Mouse (Mus musculus) kidney, embryonic 16.5 days (tissue): Measurements from ENCODE around the gene Mfsd11. TPM values are rescaled to one million over a fixed set of nuclear protein-coding genes. Genes with fewer than 3 reads are reported as not detected.
"Not testable (repeated sequence)": the region's sequence is repeated elsewhere in the genome, so short reads cannot be mapped to it uniquely, and the experiment has no call there.

Experiments
- ATAC-seq: fragments of 200-750 bp; cut with Nextera tagmentation; 2 replicates; pipeline ENCODE4 v1.8.0; 2017; ENCODE audit warnings: moderate TSS enrichment; ENCODE audit not compliant: low FRiP score, low TSS enrichment
- H3K27ac ChIP-seq: fragments of 300-500 bp; sonication (generic); 2 replicates; pipeline ENCODE4 v1.5.1; 2014; ENCODE audit warnings: low read length
- H3K27me3 ChIP-seq: fragments of 300-500 bp; sonication (generic); 2 replicates; pipeline ENCODE4 v1.6.1; 2014; ENCODE audit warnings: low read length, control low read depth, mixed read lengths; ENCODE audit not compliant: insufficient read depth
- H3K36me3 ChIP-seq: fragments of 300-500 bp; sonication (generic); 2 replicates; pipeline ENCODE4 v1.6.1; 2014; ENCODE audit warnings: low read length, control low read depth, mixed read lengths; ENCODE audit not compliant: insufficient read depth
- H3K4me1 ChIP-seq: fragments of 300-500 bp; sonication (generic); 2 replicates; pipeline ENCODE4 v1.6.1; 2014; ENCODE audit warnings: low read length, control low read depth, mixed read lengths; ENCODE audit not compliant: insufficient read depth
- H3K4me2 ChIP-seq: fragments of 300-500 bp; sonication (generic); replicated peaks from 2 replicates; pipeline ENCODE4 v1.6.1; 2014; ENCODE audit warnings: low read depth, low read length
- H3K4me3 ChIP-seq: fragments of 300-500 bp; sonication (generic); 2 replicates; pipeline ENCODE4 v1.5.1; 2014; ENCODE audit warnings: mild to moderate bottlenecking, low read length
- H3K9ac ChIP-seq: fragments of 300-500 bp; sonication (generic); replicated peaks from 2 replicates; pipeline ENCODE4 v1.6.1; 2014; ENCODE audit warnings: low read length
- H3K9me3 ChIP-seq: fragments of 300-500 bp; sonication (generic); 2 replicates; pipeline ENCODE4 v1.6.1; 2016; ENCODE audit warnings: low read length, control low read depth
- WGBS: fragments of 180-500 bp; shearing (Covaris S2); extraction: QIAGEN DNeasy Blood & Tissue Kit; methylation state at CpG from one replicate; pipeline ENCODE4 v1.1.7; 2014; 5-methylcytosine and 5-hydroxymethylcytosine counted together
- polyA plus RNA-seq: library from polyadenylated mRNA; unstranded; fragments of >200 nt; fragmentation: Nextera tagmentation; extraction: Ambion mirVana; gene quantifications from 2 replicates; pipeline ENCODE4 v1.2.1, GENCODE M21; 2015

Mfsd11 gene
- polyA plus RNA-seq, 1 experiment from 2014 or later: 38.8 TPM

GRCm38 (mm10) chr11:116899247-116899646, 47.0 kb downstream of the Mfsd11 start:
- H3K27ac ChIP-seq: no peak overlapping the region
- 0 out of 2 replicates have a peak, but pooled peaks cover 5% of the 10 kb centered on the region for H3K27me3 ChIP-seq
- no peak overlapping the region for H3K4me2 ChIP-seq
- no peak overlapping the region for H3K4me3 ChIP-seq
- no peaks in the 10 kb centered on the region for H3K4me1 ChIP-seq
- no peaks in the 10 kb centered on the region for H3K36me3 ChIP-seq
- WGBS: 93% methylated on average over 12 of the region's 12 CpGs
- H3K9me3 ChIP-seq: no peaks in the 10 kb centered on the region
- no peak overlapping the region for H3K9ac ChIP-seq
- no peak for ATAC-seq

- H3K9ac ChIP-seq, H3K4me2 ChIP-seq, H3K9me3 ChIP-seq, H3K36me3 ChIP-seq, H3K4me1 ChIP-seq, H3K27ac ChIP-seq, H3K4me3 ChIP-seq, ATAC-seq: not testable (repeated sequence)
- H3K27me3 ChIP-seq: peaks cover 17% of the 10 kb centered on the region; the same call in 1 of the 2 replicates
- WGBS: 91% methylated on average over 10 of the region's 10 CpGs
Observed at GRCm38 (mm10) chr11:116902588-116902987, 50.3 kb downstream of the Mfsd11 start.

GRCm38 (mm10) chr11:116905741-116906456, 53.7 kb downstream of the Mfsd11 start:
- under 1% methylated on average over 22 of the region's 23 CpGs for WGBS
- Histone ChIP-seq H3K4me3 (peak overlapping the region; percentile 34), H3K36me3 (no peaks in the 10 kb centered on the region), H3K9me3 (no peaks in the 10 kb centered on the region), H3K9ac (peak overlapping the region; percentile 50; the same call in 1 of the 2 replicates), H3K4me1 (peaks cover 4% of the 10 kb centered on the region; the same call in 1 of the 2 replicates), H3K27me3 (peaks cover 16% of the 10 kb centered on the region; the same call in 1 of the 2 replicates), H3K27ac (no peak overlapping the region), H3K4me2 (peak overlapping the region; percentile 61)
- peak; percentile 31; the same call in 1 of the 2 replicates for ATAC-seq

- WGBS: 47% methylated on average over 16 of the region's 16 CpGs
- no peaks in the 10 kb centered on the region for H3K9me3 ChIP-seq
- H3K27ac ChIP-seq: no peak overlapping the region
- 0 out of 2 replicates have a peak overlapping the region, but pooled peaks have one; percentile 10 for H3K4me2 ChIP-seq
- peaks cover 8% of the 10 kb centered on the region; the same call in 1 of the 2 replicates for H3K4me1 ChIP-seq
- no peak for ATAC-seq
- H3K36me3 ChIP-seq: no peaks in the 10 kb centered on the region
- no peak overlapping the region for H3K9ac ChIP-seq
- peaks cover 23% of the 10 kb centered on the region for H3K27me3 ChIP-seq
- H3K4me3 ChIP-seq: no peak overlapping the region
Observed at GRCm38 (mm10) chr11:116913573-116913972, 61.3 kb downstream of the Mfsd11 start.

- H3K9ac ChIP-seq: no peak overlapping the region
- H3K9me3 ChIP-seq: no peaks in the 10 kb centered on the region
- WGBS: 73% methylated on average over 5 of the region's 5 CpGs
- H3K4me3 ChIP-seq: no peak overlapping the region
- ATAC-seq: no peak
- H3K4me1 ChIP-seq: peaks cover 14% of the 10 kb centered on the region
- H3K27ac ChIP-seq: no peak overlapping the region
- no peak overlapping the region for H3K4me2 ChIP-seq
- H3K27me3 ChIP-seq: peaks cover 30% of the 10 kb centered on the region
- no peaks in the 10 kb centered on the region for H3K36me3 ChIP-seq
Observed at GRCm38 (mm10) chr11:116914267-116914885, 62.1 kb downstream of the Mfsd11 start.

GRCm38 (mm10) chr11:116915241-116915640, 63.0 kb downstream of the Mfsd11 start:
- H3K36me3 ChIP-seq: no peaks in the 10 kb centered on the region
- H3K27ac ChIP-seq: no peak overlapping the region
- WGBS: 89% methylated on average over 3 of the region's 3 CpGs
- H3K27me3 ChIP-seq: peaks cover 39% of the 10 kb centered on the region
- peaks cover 15% of the 10 kb centered on the region for H3K4me1 ChIP-seq
- no peak for ATAC-seq
- no peak overlapping the region for H3K4me2 ChIP-seq
- no peak overlapping the region for H3K9ac ChIP-seq
- no peak overlapping the region for H3K4me3 ChIP-seq
- H3K9me3 ChIP-seq: no peaks in the 10 kb centered on the region

GRCm38 (mm10) chr11:116917361-116917760, 65.1 kb downstream of the Mfsd11 start:
- no peak overlapping the region for H3K27ac ChIP-seq
- peaks cover 15% of the 10 kb centered on the region for H3K4me1 ChIP-seq
- H3K4me2 ChIP-seq: no peak overlapping the region
- H3K9me3 ChIP-seq: no peaks in the 10 kb centered on the region
- 20% methylated on average over 7 of the region's 7 CpGs for WGBS
- no peaks in the 10 kb centered on the region for H3K36me3 ChIP-seq
- no peak overlapping the region for H3K9ac ChIP-seq
- peaks cover 57% of the 10 kb centered on the region for H3K27me3 ChIP-seq
- no peak for ATAC-seq
- no peak overlapping the region for H3K4me3 ChIP-seq

- H3K4me3 ChIP-seq: peak within 1 kb of the TSS; percentile 59
- H3K9ac ChIP-seq: peak within 1 kb of the TSS; percentile 67
- no peak within 1 kb of the TSS for H3K27ac ChIP-seq
- H3K9me3 ChIP-seq: no peaks in the 10 kb centered on the region
- peak within 1 kb of the TSS; percentile 100 for H3K4me2 ChIP-seq
- H3K27me3 ChIP-seq: peaks cover 68% of the 10 kb centered on the region
- peak; percentile 85 for ATAC-seq
- no peaks in the 10 kb centered on the region for H3K36me3 ChIP-seq
- WGBS: 1% methylated on average over 65 of the region's 90 CpGs
- peaks cover 15% of the 10 kb centered on the region for H3K4me1 ChIP-seq
Observed at GRCm38 (mm10) chr11:116918323-116919185, 66.3 kb downstream of the Mfsd11 start, which contains the start of gene Mgat5b. Gene Mgat5b (plus strand): TSS chr11:116918863.

GRCm38 (mm10) chr11:116919186-116920020, 67.2 kb downstream of the Mfsd11 start:
- peaks cover 15% of the 10 kb centered on the region for H3K4me1 ChIP-seq
- H3K36me3 ChIP-seq: no peaks in the 10 kb centered on the region
- H3K27me3 ChIP-seq: peaks cover 72% of the 10 kb centered on the region
- H3K9me3 ChIP-seq: no peaks in the 10 kb centered on the region
- no peak overlapping the region for H3K27ac ChIP-seq
- ATAC-seq: no peak; the same call in 1 of the 2 replicates
- peak overlapping the region; percentile 100 for H3K4me2 ChIP-seq
- 1% methylated on average over 58 of the region's 58 CpGs for WGBS
- H3K9ac ChIP-seq: peak overlapping the region; percentile 67
- peak overlapping the region; percentile 59 for H3K4me3 ChIP-seq
